Mouse (Mus musculus) G1E (cell line): ENCODE data around the gene Dusp22.

ENCODE experiments used
- CTCF ChIP-seq: IDR thresholded peaks from 2 replicates; pipeline ENCODE4 v1.5.1; 2012; ENCODE audit warnings: low read depth, low read length, inconsistent platforms, mixed read lengths
- GATA1 ChIP-seq: IDR thresholded peaks from 2 replicates; pipeline ENCODE4 v1.6.1; 2012; ENCODE audit warnings: borderline replicate concordance, low read length, inconsistent platforms, mixed read lengths
- GATA2 ChIP-seq: IDR thresholded peaks from 2 replicates; pipeline ENCODE4 v1.6.1; 2012; ENCODE audit warnings: low read depth, low read length, inconsistent platforms, borderline replicate concordance
- TAL1 ChIP-seq: conservative IDR thresholded peaks from 2 replicates; pipeline ENCODE4 v1.6.1; 2012; ENCODE audit warnings: low read depth, low read length, inconsistent platforms, mixed read lengths

GRCm38 (mm10) chr13:30711066-30711465 is 51.3 kb downstream of the Dusp22 start:
- no peak for TF ChIP-seq GATA1
- TF ChIP-seq GATA2, result no peak
- TF ChIP-seq CTCF, result no peak
- no peak for TF ChIP-seq TAL1
